Mouse (Mus musculus) ES-Bruce4 (cell line): ENCODE measurements at regions not wholly inside any gene's neighbourhood (a gene's known extent, or its start where the extent isn't known, plus 50 kb on each side); places are given as distances from the start of the nearest gene placed in this dataset.

Experiments
- H3K27ac ChIP-seq: 2 replicates; pipeline ENCODE4 v1.5.1; 2012; ENCODE audit warnings: low read length, inconsistent platforms; ENCODE audit not compliant: insufficient read depth
- H3K27me3 ChIP-seq: 2 replicates; pipeline ENCODE4 v1.6.1; 2012; ENCODE audit warnings: mild to moderate bottlenecking, low read length, inconsistent platforms; ENCODE audit not compliant: control insufficient read depth, poor library complexity, insufficient read depth, severe bottlenecking
- H3K36me3 ChIP-seq: 2 replicates; pipeline ENCODE4 v1.6.1; 2012; ENCODE audit warnings: inconsistent platforms, mild to moderate bottlenecking, low read length, moderate library complexity; ENCODE audit not compliant: control insufficient read depth, poor library complexity, insufficient read depth, severe bottlenecking
- H3K4me1 ChIP-seq: one replicate; pipeline ENCODE4 v1.8.1; 2011; ENCODE audit warnings: low read length; ENCODE audit not compliant: control insufficient read depth, insufficient read depth
- H3K4me3 ChIP-seq: 2 replicates; pipeline ENCODE4 v1.5.1; 2011; ENCODE audit warnings: low read depth, mild to moderate bottlenecking, low read length
- H3K9ac ChIP-seq: 2 replicates; pipeline ENCODE4 v1.6.1; 2012; ENCODE audit warnings: low read depth, mild to moderate bottlenecking, inconsistent platforms; ENCODE audit not compliant: poor library complexity, severe bottlenecking
- H3K9me3 ChIP-seq: replicated peaks from 2 replicates; pipeline ENCODE4 v1.6.1; 2012; ENCODE audit warnings: mild to moderate bottlenecking, low read length, inconsistent platforms; ENCODE audit not compliant: control insufficient read depth, poor library complexity, insufficient read depth, severe bottlenecking
- CTCF ChIP-seq: IDR thresholded peaks from one replicate; pipeline ENCODE4 v1.8.1; 2011; ENCODE audit warnings: low read depth, low read length
- EP300 ChIP-seq: IDR thresholded peaks from 2 replicates; pipeline ENCODE4 v1.6.1; 2011; ENCODE audit warnings: low read depth, low read length; ENCODE audit not compliant: insufficient read depth
- POLR2A ChIP-seq: IDR thresholded peaks from one replicate; pipeline ENCODE4 v1.8.1; 2011; ENCODE audit warnings: low read length; ENCODE audit not compliant: insufficient read depth

DNA sequence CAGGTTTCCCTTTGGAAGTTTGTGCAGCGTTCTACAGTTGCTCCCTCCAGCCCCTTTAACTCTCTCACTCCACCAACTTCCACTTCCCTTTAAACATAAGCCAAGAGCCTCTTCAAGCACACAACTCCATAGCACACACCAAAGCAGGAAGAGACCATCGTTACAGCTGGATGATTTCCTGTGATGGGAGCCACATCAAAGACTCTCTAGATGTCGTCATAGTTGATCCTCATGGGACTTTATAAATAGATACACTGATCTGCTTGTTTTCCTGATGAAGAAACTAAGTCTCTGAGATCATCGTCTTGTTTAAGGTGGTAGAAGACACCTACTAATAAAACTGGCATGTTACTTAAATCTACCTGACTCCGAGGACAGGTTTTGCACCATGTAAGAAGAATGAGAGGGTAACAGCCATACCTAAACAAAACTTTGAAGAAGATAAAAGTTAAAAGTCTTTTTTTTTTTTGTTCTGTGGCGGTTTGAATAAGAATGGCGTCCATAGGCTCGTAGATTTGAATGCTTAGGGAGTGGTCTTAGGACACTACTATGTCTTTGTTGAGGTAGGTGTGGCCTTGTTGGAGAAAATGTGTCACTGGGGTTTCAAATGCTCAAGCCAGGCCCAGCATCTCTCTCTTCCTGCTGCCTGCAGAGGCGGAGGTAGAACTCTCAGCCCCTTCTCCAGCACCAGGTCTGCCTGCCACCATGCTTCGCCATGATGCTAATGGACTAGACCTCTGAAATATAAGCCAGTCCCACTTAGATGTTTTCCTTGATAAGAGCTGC lies 97.8 kb upstream of the Cnot2 start:
- H3K9ac ChIP-seq: no peak overlapping the region
- no peaks in the 10 kb centered on the region for H3K36me3 ChIP-seq
- H3K27ac ChIP-seq: no peak overlapping the region
- no peak for TF ChIP-seq CTCF
- TF ChIP-seq EP300: no peak
- TF ChIP-seq POLR2A: no peak
- H3K27me3 ChIP-seq: no peaks in the 10 kb centered on the region
- no peaks in the 10 kb centered on the region for H3K4me1 ChIP-seq
- 0 out of 2 replicates have a peak, but pooled peaks cover 4% of the 10 kb centered on the region for H3K9me3 ChIP-seq
- H3K4me3 ChIP-seq: no peak overlapping the region

DNA sequence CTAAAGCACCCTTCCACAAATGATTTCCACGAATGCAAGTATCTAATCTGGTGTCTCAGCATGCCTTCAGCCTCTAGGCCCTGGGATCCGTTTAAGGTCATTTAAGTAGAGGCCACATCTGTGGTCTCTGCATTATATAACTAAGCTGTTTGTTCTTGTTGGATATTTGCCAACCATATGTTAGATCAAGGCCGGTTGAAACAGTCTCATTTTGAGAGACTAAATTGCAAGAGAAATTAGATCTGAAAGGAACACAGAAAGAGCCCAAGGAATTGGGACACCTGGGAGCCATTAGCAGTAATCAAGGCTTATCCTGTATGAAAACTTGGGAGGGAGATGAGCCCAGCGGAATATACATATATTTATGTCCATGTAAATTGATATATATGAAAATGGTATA lies 96.6 kb upstream of the Cnot2 start:
- Histone ChIP-seq H3K9ac (no peak overlapping the region), H3K4me3 (no peak overlapping the region), H3K4me1 (no peaks in the 10 kb centered on the region), H3K36me3 (no peaks in the 10 kb centered on the region), H3K27ac (no peak overlapping the region), H3K9me3 (no peaks in the 10 kb centered on the region), H3K27me3 (no peaks in the 10 kb centered on the region)
- no peak for TF ChIP-seq EP300

DNA sequence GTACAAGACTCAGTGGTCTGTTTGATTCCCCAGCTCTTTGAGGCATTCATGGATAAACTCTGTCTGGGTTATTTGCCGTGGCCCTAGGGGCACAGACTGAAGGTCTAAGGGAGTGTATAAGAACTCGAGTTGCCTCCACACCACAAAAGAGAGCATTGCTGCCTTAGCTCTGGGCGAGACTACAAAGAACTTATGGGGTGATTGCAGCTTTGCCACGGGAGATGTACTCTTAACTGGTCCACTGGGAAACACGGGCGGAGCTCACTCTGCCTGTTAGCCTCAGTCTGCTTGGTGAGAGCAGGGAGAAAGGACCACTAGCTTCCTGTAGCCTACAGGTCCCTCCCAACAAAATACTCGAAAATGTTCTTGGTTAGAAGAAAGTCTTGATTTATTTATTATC lies 93.9 kb upstream of the Cnot2 start:
- H3K4me1 ChIP-seq: no peaks in the 10 kb centered on the region
- H3K9me3 ChIP-seq: no peaks in the 10 kb centered on the region
- H3K9ac ChIP-seq: no peak overlapping the region
- no peaks in the 10 kb centered on the region for H3K27me3 ChIP-seq
- no peak overlapping the region for H3K4me3 ChIP-seq
- H3K36me3 ChIP-seq: no peaks in the 10 kb centered on the region
- TF ChIP-seq POLR2A: no peak
- no peak for TF ChIP-seq CTCF
- TF ChIP-seq EP300: no peak
- no peak overlapping the region for H3K27ac ChIP-seq

DNA sequence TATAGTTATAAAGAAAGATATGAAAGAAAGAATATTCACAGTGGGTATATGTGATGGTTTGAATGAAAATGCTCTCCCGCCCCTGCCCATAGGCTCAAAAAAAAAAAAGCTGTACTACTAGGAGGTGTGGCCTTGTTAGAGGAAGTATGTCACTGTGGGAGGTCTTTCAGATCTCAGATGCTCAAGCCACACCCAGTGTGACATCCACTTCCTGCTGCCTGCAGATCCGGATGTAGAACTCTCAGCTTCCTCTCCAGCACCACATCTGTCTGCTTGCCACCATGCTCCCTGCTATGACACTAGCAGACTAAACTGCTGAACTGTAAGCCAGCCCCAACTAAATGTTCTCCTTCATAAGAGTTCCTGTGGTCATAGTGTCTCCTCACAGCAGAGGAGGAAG lies 93.0 kb upstream of the Cnot2 start:
- H3K36me3 ChIP-seq: no peaks in the 10 kb centered on the region
- no peak overlapping the region for H3K27ac ChIP-seq
- peak overlapping the region; percentile 30; the same call in 1 of the 2 replicates for H3K4me3 ChIP-seq
- no peaks in the 10 kb centered on the region for H3K9me3 ChIP-seq
- no peaks in the 10 kb centered on the region for H3K27me3 ChIP-seq
- no peak overlapping the region for H3K9ac ChIP-seq
- no peak for TF ChIP-seq POLR2A
- no peak for TF ChIP-seq EP300
- no peak for TF ChIP-seq CTCF
- H3K4me1 ChIP-seq: no peaks in the 10 kb centered on the region

DNA sequence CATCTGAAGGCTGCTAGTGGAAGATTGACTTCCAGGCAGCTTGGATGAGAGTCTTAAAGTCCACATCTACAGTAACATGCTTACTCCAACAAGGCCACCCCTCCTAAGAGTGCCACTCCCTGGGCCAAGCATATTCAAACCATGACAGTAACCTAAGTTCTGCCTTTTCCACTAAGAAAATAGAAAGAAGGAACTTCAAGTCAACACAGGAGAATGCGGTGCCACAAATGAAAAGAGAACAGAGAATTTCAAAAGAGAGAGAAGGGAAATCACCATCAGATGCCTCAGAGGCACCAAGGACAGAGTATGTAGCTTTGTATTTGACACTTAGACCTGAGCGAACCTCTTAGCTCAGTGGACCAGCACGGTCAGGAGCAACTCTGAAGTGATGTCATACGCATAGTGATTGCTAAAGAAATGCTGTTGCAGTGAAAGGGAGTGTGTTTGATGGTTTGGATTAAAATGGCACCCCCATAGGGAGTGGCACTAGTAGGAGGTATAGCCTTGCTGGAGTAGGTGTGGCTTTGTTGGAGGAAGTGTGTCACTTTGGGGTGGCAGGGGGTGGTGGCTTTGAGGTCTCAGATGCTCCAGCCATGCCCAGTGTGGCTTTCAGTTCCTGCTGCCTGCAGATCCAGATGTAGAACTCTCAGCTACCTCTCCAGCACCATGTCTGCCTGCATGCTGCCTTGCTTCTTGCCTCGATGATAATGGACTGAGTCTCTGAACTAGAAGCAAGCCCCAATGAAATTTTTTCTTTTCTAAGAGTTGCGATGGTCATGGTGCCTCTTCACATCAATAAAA lies 77.1 kb upstream of the Cnot2 start:
- H3K9me3 ChIP-seq: no peaks in the 10 kb centered on the region
- H3K27ac ChIP-seq: no peak overlapping the region
- H3K27me3 ChIP-seq: no peaks in the 10 kb centered on the region
- no peak for TF ChIP-seq POLR2A
- no peak for TF ChIP-seq EP300
- TF ChIP-seq CTCF: no peak
- no peak overlapping the region for H3K9ac ChIP-seq
- no peak overlapping the region for H3K4me3 ChIP-seq
- H3K4me1 ChIP-seq: no peaks in the 10 kb centered on the region
- no peaks in the 10 kb centered on the region for H3K36me3 ChIP-seq

DNA sequence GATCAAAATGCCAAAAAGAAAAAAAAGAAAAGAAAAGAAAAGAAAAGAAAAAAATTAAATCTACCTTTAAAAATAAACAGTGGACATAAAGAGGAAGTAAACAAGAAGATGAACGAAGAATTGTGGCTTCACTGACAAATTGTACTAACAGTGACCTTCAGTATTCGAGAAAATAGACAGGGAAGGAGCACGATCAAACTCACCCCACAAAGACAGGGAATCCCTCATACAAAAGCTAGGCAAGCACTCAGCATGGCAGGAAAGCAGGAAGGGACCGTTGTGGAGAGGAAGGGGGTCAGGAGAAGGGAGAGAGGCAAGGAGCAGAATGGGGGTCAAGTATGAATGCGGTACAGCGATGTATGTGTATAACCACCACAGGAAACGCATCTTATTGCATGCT lies 74.6 kb upstream of the Cnot2 start:
- H3K9ac ChIP-seq: no peak overlapping the region
- no peaks in the 10 kb centered on the region for H3K27me3 ChIP-seq
- no peak for TF ChIP-seq CTCF
- TF ChIP-seq EP300: no peak
- TF ChIP-seq POLR2A: no peak
- no peaks in the 10 kb centered on the region for H3K4me1 ChIP-seq
- H3K9me3 ChIP-seq: no peaks in the 10 kb centered on the region
- H3K36me3 ChIP-seq: no peaks in the 10 kb centered on the region
- H3K4me3 ChIP-seq: no peak overlapping the region
- H3K27ac ChIP-seq: no peak overlapping the region
